Comparison of ENCODE assay signal across 20 mouse cellular contexts in the genomic region with DNA sequence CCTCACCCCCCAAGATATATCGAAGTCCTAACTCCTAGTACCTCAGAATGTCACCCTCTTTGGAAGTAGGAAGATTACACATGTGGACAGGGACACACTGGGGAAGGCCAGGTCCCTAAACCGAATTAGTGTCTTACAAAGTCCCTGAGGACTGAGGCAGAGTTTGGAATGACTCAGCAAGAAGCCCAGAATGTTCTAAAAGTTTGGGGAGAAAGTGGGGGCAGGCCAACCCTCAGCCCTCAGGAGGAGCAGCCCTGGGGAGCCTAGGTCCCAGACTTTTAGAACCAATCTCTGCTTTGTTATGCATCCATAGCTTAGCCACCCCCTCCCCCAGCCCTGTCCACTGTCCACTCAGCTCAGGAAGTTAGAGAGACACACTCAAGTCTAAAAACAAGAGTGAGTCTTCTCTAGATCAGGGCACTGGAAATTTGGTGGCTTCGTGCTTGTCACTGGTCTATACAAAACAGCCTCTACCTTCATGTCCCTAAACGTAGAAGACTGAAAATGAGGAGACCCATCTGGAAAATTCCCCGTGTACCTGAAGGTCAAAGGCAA.
"Had no signal": no experiment of that assay in that cellular context is flagged by ENCODE, and none has a peak within 500 bp of the region (broad histone marks: within the 10 kb centered on the region; RNA-seq: fewer than 3 reads in every experiment).

No protein-coding gene starts in this region.

- H3K4me1 ChIP-seq: midbrain, embryonic 15.5 days had no signal

- H3K27me3 ChIP-seq: midbrain, embryonic 13.5 days; midbrain, embryonic 15.5 days; neural tube, embryonic 13.5 days; neural tube, embryonic 15.5 days; stomach, embryonic 15.5 days had no signal

- H3K4me2 ChIP-seq: lung, embryonic 14.5 days; midbrain, embryonic 13.5 days; midbrain, embryonic 15.5 days; neural tube, embryonic 13.5 days; neural tube, embryonic 15.5 days; stomach, embryonic 15.5 days had no signal

- H3K27ac ChIP-seq: midbrain, embryonic 10.5 days; midbrain, embryonic 13.5 days; midbrain, embryonic 15.5 days; neural tube, embryonic 13.5 days; neural tube, embryonic 15.5 days; stomach, embryonic 15.5 days; stomach, postnatal 0 days had no signal

- H3K9ac ChIP-seq: lung, embryonic 14.5 days; midbrain, embryonic 13.5 days; midbrain, embryonic 15.5 days; neural tube, embryonic 13.5 days; neural tube, embryonic 15.5 days; stomach, embryonic 15.5 days had no signal

- H3K4me3 ChIP-seq: midbrain, embryonic 10.5 days; midbrain, embryonic 13.5 days; midbrain, embryonic 15.5 days; myocyte; neural tube, embryonic 13.5 days; neural tube, embryonic 15.5 days; stomach, embryonic 15.5 days had no signal

- H3K36me3 ChIP-seq: midbrain, embryonic 10.5 days; midbrain, embryonic 13.5 days; midbrain, embryonic 15.5 days; neural tube, embryonic 13.5 days; neural tube, embryonic 15.5 days; stomach, embryonic 15.5 days had no signal

- DNase-seq: lung, adult 18-20 months; lung, embryonic 14.5 days; lung, postnatal 10 days; lung, postnatal 4 days; retina, postnatal 1 day; right cerebral cortex, adult 18-20 months; right cerebral cortex, postnatal 25 days; right cerebral cortex, postnatal 4 days; spleen, adult 18-20 months; thymus, adult 2 months; thymus, postnatal 25 days; thymus, postnatal 4 days had no signal

- H3K9me3 ChIP-seq: midbrain, embryonic 10.5 days; midbrain, embryonic 13.5 days; midbrain, embryonic 15.5 days; neural tube, embryonic 13.5 days; neural tube, embryonic 15.5 days; stomach, embryonic 15.5 days had no signal
